Mouse (Mus musculus): ENCODE measurements around the gene Carmil3. TPM values are rescaled to one million over a fixed set of nuclear protein-coding genes. Genes with fewer than 3 reads are reported as not detected.

Gene Carmil3
- total and polyA plus RNA-seq, 3 experiments: 1.9 to 6.0 (median 2.3) TPM

GRCm38 (mm10) chr14:55475654-55476053 lies 14.8 kb upstream of the Carmil3 start:
- H3K9me3 ChIP-seq (replicated peaks; ENCODE audit: low read length): no peaks in the 10 kb centered on the region
- H3K4me3 ChIP-seq (replicated peaks in 1 of 3; ENCODE audit: low read depth in 2 of 3, low read length in 2 of 3, poor library complexity in 1 of 3): no peak overlapping the region
- dilution Hi-C loops (cut with MboI; ENCODE audit: extremely low pct_ligation_motif_present, extremely low pct_unique_long_range_greater_than_20kb, low sequenced_read_pairs): no loop called here
- peaks cover 0 to 10% of the 10 kb centered on the region in 2 experiments for H3K36me3 ChIP-seq (replicated peaks in 1 of 2; ENCODE audit: control insufficient read depth in 1 of 2, insufficient read depth in 1 of 2, low read length in 1 of 2)
- peaks cover 4% of the 10 kb centered on the region for H3K27me3 ChIP-seq (replicated peaks)
- DNase-seq (ENCODE audit: extremely low read depth): no peak
- no peak overlapping the region for H3K9ac ChIP-seq (ENCODE audit: insufficient read depth, low read depth)
- H3K79me2 ChIP-seq (replicated peaks; ENCODE audit: control insufficient read depth, extremely low read depth, insufficient read depth, poor library complexity, severe bottlenecking): 0 out of 2 replicates have a peak, but pooled peaks cover 2% of the 10 kb centered on the region
- TF ChIP-seq ZC3H11A (IDR thresholded peaks at IDR 0.05; ENCODE audit: low read depth, low read length) (no peak), MAZ (IDR thresholded peaks at IDR 0.05; ENCODE audit: low read depth, low read length) (no peak), ETS1 (conservative IDR thresholded peaks at IDR 0.05; ENCODE audit: low read depth, low read length) (no peak)
- H3K4me2 ChIP-seq (ENCODE audit: insufficient read depth, low read depth, poor library complexity, severe bottlenecking): no peak overlapping the region
- no peak overlapping the region for H3K27ac ChIP-seq (ENCODE audit: insufficient read depth, low read depth)
- in situ Hi-C loops (cut with MboI; ENCODE audit: low pct_ligation_motif_present, low pct_unique_long_range_greater_than_20kb, low sequenced_read_pairs): no loop called here
- H3K4me1 ChIP-seq (ENCODE audit: control insufficient read depth in 1 of 2, insufficient read depth in 2 of 2): peaks cover 6 to 20% of the 10 kb centered on the region in 2 experiments

- peaks cover 6 to 23% of the 10 kb centered on the region in 2 experiments for H3K4me1 ChIP-seq (ENCODE audit: control insufficient read depth in 1 of 2, insufficient read depth in 2 of 2)
- no peak overlapping the region for H3K9ac ChIP-seq (ENCODE audit: insufficient read depth, low read depth)
- 0 out of 2 replicates have a peak, but pooled peaks cover 2% of the 10 kb centered on the region for H3K79me2 ChIP-seq (replicated peaks; ENCODE audit: control insufficient read depth, extremely low read depth, insufficient read depth, poor library complexity, severe bottlenecking)
- H3K27me3 ChIP-seq (replicated peaks): no peaks in the 10 kb centered on the region
- no peak overlapping the region for H3K27ac ChIP-seq (ENCODE audit: insufficient read depth, low read depth)
- H3K9me3 ChIP-seq (replicated peaks; ENCODE audit: low read length): no peaks in the 10 kb centered on the region
- no peak for DNase-seq (ENCODE audit: extremely low read depth)
- dilution Hi-C loops (cut with MboI; ENCODE audit: extremely low pct_ligation_motif_present, extremely low pct_unique_long_range_greater_than_20kb, low sequenced_read_pairs): no loop called here
- no peak overlapping the region for H3K4me3 ChIP-seq (replicated peaks in 1 of 3; ENCODE audit: low read depth in 2 of 3, low read length in 2 of 3, poor library complexity in 1 of 3)
- H3K4me2 ChIP-seq (ENCODE audit: insufficient read depth, low read depth, poor library complexity, severe bottlenecking): no peak overlapping the region
- H3K36me3 ChIP-seq (replicated peaks in 1 of 2; ENCODE audit: control insufficient read depth in 1 of 2, insufficient read depth in 1 of 2, low read length in 1 of 2): peaks cover 6 to 26% of the 10 kb centered on the region in 2 experiments
- TF ChIP-seq ZMIZ1 (IDR thresholded peaks at IDR 0.05; ENCODE audit: low read depth, low read length): no peak
- TF ChIP-seq HCFC1 (IDR thresholded peaks at IDR 0.05; ENCODE audit: low read depth, low read length): no peak
- no peak for TF ChIP-seq MXI1 (IDR thresholded peaks at IDR 0.05; ENCODE audit: low read depth, low read length)
- no peak for TF ChIP-seq NELFE (IDR thresholded peaks at IDR 0.05; ENCODE audit: low read depth, low read length)
- TF ChIP-seq MAZ (IDR thresholded peaks at IDR 0.05; ENCODE audit: low read depth, low read length): no peak
- TF ChIP-seq IRF4 (IDR thresholded peaks at IDR 0.05; ENCODE audit: low read depth, low read length): no peak
- TF ChIP-seq RCOR1 (conservative IDR thresholded peaks at IDR 0.05; ENCODE audit: low read depth, low read length): no peak
- no peak for TF ChIP-seq MYC (IDR thresholded peaks at IDR 0.05; ENCODE audit: low read depth, low read length)
- TF ChIP-seq JUND (conservative IDR thresholded peaks at IDR 0.05; ENCODE audit: low read depth, low read length): no peak
- TF ChIP-seq CHD2 (IDR thresholded peaks at IDR 0.05; ENCODE audit: low read length): no peak
- no peak for TF ChIP-seq USF2 (conservative IDR thresholded peaks at IDR 0.05; ENCODE audit: low read depth, low read length)
- no peak for TF ChIP-seq ZKSCAN1 (IDR thresholded peaks at IDR 0.05; ENCODE audit: borderline replicate concordance, low read depth, low read length)
- no peak for TF ChIP-seq USF1 (IDR thresholded peaks at IDR 0.05; ENCODE audit: low read depth, low read length)
- no peak for TF ChIP-seq BHLHE40 (IDR thresholded peaks at IDR 0.05; ENCODE audit: low read depth, low read length)
- no peak for TF ChIP-seq JUN (IDR thresholded peaks at IDR 0.05; ENCODE audit: insufficient read depth, low read depth, low read length)
- no peak for TF ChIP-seq KAT2A (IDR thresholded peaks at IDR 0.05; ENCODE audit: insufficient replicate concordance, low read length)
- TF ChIP-seq ZC3H11A (IDR thresholded peaks at IDR 0.05; ENCODE audit: low read depth, low read length): no peak
- no peak for TF ChIP-seq MAFK (IDR thresholded peaks at IDR 0.05; ENCODE audit: insufficient replicate concordance, low read length)
- in situ Hi-C loops (cut with MboI; ENCODE audit: low pct_ligation_motif_present, low pct_unique_long_range_greater_than_20kb, low sequenced_read_pairs): no loop called here
Observed at GRCm38 (mm10) chr14:55477421-55477820, 13.0 kb upstream of the Carmil3 start.

All from CH12.LX (cell line).